Mouse (Mus musculus): ENCODE results near the gene Cadm1.

DNA sequence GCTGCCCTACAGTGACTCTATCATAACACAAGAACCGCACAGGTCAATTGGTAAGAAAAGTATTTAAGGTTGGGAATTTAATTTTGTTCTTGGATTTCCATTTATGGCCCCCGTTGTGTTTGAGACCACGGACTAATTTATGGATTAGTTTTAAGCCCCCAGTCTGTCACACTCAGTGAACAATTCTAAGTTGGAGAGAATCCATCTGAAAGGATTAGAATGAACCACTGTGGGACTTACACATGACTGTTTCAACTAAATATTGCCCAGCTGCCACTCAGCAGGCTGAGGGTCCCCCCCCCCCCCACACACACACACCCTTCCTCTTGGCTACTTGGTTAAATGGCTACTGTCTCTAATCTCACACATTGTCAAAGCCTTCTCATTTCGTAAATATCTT, 295.7 kb downstream of the Cadm1 start:
- no peak for TF ChIP-seq CTCF (IDR thresholded peaks at IDR 0.05)
- TF ChIP-seq EP300 (IDR thresholded peaks at IDR 0.05), result no peak
